Mouse (Mus musculus): ENCODE measurements around the gene Sik1. TPM values are rescaled to one million over a fixed set of nuclear protein-coding genes. Genes with fewer than 3 reads are reported as not detected.

Gene Sik1
- total RNA-seq, 2 experiments from 2014 or later, result 17.2 to 19.6 TPM

GRCm38 (mm10) chr17:31806025-31806424 lies 49.6 kb downstream of the Sik1 start:
- peak; percentile 51 for DNase-seq

GRCm38 (mm10) chr17:31805585-31805984 lies 50.0 kb downstream of the Sik1 start:
- DNase-seq, result no peak

GRCm38 (mm10) chr17:31802272-31803017 lies 53.2 kb downstream of the Sik1 start:
- no peak for DNase-seq

- no peak for DNase-seq
Observed at GRCm38 (mm10) chr17:31800852-31801363, 54.7 kb downstream of the Sik1 start.

- DNase-seq, result no peak
Observed at GRCm38 (mm10) chr17:31795893-31796292, 59.7 kb downstream of the Sik1 start.

Other genes starting within 250 kb of the Sik1 start
- gene Cbs, start 218.6 kb downstream of the Sik1 start, total RNA-seq (2021), result 1 to 10 TPM in 1 of 2 experiments, under 1 TPM in 1; 0.59 to 1.7 TPM
- 10 to 100 TPM; 57.1 to 65.9 TPM for gene U2af1, start 196.9 kb downstream of the Sik1 start, total RNA-seq (2021)
- gene Cryaa, start 178.0 kb downstream of the Sik1 start, total RNA-seq (2021), result not detected
- gene Rrp1b, start 180.3 kb upstream of the Sik1 start, total RNA-seq (2021), result 1 to 10 TPM; 6.9 to 8.2 TPM
- under 1 TPM; 0.92 to 0.99 TPM for gene Hsf2bp, start 180.5 kb upstream of the Sik1 start, total RNA-seq (2021)